Mouse (Mus musculus) 416B (cell line): ENCODE data around the gene Gm19402.
"Not testable (repeated sequence)": the region's sequence is repeated elsewhere in the genome, so short reads cannot be mapped to it uniquely, and the experiment has no call there.

ENCODE experiments used
- DNase-seq: peaks from one replicate; pipeline ENCODE4 v3.0.0; 2011; ENCODE audit warnings: low read depth

The Gm19402 gene

DNA sequence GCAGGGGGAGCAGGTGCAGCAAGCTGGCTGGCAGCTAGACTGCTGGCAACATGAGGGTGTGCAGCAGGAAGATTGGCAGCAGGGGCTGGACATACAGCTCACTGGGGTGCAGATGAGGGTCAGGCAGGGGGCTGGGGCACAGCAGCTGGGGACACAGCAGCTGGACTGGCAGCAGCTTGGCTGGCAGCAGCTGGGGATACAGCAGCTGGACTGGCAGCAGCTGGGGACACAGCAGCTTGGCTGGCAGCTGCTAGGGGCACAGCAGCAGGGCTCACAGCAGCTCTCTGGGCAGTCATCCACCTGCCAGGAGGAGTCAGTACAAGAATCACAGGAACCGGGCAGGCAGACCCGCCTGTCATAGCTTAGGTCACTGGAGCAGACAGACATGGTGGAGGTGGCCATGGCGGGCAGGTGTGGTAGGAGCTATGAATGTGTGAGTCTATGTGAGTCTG, at the start of gene Gm19402:
Gene Gm19402 (minus strand): TSS at position 402 of the 452 bp plus-strand sequence.
- not testable (repeated sequence) for DNase-seq

DNA sequence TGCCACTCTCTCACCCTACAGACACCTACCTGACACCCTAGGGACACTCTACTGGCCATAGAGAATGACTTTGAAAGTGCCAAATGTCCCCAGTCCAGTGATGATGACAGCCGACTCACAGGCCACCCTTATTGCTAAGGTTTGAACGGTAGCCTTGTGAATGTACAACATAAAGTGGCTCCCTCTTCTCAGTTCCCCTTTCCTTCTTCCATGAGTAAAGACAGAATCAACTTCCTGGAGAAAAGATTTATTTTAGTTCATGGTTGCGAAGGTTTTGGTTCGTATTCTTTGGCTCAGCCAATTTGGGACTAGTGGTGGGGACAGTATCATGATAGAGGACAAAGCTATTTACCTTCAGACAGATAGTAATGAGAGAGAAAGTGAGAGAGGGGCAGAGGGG, 48.4 kb upstream of the Gm19402 start:
- DNase-seq = no peak

DNA sequence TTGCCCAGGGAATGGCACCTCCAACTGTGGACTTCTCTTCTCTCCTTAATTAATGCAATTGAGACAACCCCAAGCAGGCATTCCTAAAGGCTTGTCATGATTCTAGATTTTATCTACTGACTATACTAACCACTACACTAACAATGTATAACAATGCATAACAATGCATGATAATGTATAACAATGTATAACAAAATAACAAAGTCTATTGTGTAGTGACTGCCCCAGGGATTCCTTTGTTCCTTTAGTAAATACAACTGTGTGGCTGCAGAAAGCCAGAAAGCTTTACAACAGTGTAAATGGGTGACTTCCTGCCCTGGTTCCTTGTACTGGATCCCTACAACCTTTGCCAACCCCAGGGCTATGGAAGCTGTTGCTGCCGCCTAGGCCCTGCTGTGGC, 45.4 kb upstream of the Gm19402 start:
- DNase-seq = no peak

DNA sequence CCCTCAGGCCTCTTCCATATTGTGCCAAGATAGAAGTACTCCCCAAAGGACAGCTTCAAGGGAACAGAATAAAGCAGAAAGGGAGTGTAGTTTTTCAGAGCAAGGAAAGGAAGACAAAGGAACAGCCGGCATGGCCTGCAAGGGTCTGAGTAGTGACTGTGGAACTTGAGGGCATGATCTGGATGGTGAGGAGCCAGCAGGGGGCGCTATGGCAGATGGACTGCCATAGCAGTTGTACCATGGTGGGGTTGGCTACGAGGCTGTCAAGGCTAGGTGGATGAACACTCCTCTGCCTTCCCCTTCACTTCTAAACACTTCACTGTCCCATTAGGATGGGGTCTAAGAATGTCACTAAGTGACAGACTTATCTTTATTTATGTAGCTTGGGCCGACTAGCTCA, 38.7 kb upstream of the Gm19402 start:
- DNase-seq = peak; percentile 35

DNA sequence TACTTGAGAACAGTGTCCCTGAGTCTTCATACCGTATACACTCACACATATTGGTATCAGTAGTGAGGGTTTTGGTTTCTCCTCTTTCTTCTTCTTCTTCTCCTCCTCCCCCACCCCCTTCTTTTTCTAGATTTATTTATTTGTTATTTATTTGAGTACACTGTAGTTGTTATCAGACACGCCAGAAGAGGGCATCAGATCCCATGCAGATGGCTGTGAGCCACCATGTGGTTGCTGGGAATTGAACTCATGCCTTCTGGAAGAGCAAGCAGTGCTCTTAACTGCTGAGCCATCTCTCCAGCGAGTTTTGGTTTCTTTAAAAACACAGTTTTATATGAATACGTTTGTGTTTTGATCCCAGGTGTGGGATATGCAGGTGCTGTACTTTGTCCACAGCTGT, 37.7 kb upstream of the Gm19402 start:
- peak; percentile 27 for DNase-seq

DNA sequence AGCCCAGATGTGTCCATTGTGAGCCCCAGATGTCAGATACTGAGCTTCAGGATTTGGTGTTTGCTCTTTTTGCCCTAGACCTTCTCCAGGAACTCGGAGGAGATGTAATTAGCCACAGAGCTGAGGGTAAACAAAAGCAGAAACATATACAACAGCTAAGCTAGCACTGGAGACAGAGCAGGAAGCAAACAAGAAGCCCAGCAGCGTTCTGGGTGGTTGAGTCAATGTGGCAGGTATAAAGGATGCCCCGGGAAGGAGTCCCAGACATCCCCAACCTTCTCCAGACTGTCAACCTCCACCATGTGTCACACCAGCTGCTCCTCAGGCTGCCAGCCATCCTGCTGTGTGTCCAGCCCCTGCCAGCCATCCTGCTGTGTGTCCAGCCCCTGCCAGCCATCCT, 35.6 kb upstream of the Gm19402 start, which contains the start of gene Gm10100:
Gene Gm10100 (plus strand): TSS at position 301 of the 400 bp plus-strand sequence.
- DNase-seq = no peak

DNA sequence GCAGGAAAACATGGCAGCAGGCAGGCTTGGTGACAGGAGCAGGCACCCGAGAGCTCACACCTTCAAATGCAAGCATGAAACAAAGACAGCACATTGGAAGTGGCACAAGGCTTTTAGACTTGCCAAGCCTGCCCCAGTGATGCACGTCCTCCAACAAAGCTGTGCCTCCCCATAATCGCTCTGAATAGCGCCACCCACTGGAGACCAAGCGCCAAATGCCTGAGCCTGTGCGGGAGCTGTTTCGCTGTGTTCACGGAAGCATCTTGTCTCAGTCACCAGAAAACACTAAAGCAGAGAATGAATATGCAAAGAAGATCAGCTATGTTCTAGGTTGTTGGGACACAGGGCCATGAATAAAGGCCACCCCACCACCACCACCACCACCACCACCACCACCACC, 34.3 kb upstream of the Gm19402 start:
- no peak for DNase-seq

DNA sequence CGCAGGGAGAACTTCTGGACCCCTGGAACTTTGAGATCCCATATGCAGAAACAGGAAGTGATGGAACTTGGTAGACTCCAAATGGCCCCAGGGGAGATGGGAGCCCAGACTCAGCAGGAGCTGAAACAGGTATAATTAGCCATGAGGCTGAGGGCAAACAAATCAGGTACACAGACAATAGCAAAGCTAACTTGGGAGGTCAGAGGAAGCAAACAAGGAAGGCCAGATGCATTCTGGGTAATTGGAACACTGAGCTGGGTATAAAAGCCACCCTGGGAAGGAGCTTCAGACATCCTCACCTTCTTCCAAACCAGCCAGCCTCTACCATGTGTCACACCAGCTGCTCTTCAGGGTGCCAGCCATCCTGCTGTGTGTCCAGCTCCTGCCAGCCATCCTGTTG, 29.7 kb upstream of the Gm19402 start, which contains the start of gene Krtap12-1:
Gene Krtap12-1 (plus strand): TSS at position 301 of the 400 bp plus-strand sequence.
- not testable (repeated sequence) for DNase-seq

DNA sequence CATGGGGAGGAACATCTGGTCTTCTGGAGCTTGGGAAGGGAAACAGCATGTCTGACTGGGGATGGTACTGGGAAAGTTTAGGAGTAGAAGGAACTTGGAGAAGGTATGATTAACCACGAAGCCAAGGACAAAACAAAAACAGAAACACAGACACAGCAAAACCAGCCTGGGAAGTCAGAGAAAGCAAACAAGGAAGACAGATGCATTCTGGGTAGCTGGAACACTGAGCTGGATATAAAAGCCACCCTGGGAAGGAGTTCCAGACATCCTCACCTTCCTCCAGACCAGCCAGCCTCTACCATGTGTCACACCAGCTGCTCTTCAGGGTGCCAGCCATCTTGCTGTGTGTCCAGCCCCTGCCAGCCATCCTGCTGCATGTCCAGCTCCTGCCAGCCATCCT, 24.9 kb upstream of the Gm19402 start, which contains the start of gene Gm10142:
Gene Gm10142 (plus strand): TSS at position 301 of the 400 bp plus-strand sequence.
- DNase-seq = no peak

DNA sequence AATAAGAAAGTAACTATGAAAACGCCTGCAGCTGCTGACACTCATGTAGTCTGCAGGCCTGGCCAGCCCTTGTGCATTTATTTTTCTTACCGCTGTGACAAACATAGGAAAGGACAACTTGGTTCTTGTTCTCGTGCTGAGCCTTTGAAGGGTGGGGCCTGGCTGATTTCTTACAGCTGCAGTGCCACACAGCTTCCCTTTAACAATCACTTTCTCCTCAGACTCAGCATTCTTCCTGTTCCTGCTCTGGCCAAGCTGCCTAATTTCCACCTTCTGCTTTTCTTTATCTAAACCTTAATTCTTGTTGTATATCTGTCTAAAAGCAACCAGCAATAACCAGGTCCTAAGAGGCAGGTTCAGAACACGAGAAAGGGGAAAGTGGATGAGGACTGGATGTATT, 23.2 kb upstream of the Gm19402 start:
- no peak for DNase-seq

DNA sequence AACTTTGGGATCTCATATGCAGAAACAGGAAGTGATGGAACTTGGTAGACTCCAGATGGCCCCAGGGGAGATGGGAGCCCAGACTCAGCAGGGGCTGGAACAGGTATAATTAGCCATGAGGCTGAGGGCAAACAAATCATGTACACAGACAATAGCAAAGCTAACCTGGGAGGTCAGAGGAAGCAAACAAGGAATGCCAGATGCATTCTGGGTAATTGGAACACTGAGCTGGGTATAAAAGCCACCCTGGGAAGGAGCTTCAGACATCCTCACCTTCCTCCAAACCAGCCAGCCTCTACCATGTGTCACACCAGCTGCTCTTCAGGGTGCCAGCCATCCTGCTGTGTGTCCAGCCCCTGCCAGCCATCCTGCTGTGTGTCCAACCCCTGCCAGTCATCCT, 20.6 kb upstream of the Gm19402 start, which contains the start of gene Gm10024:
Gene Gm10024 (plus strand): TSS at position 301 of the 400 bp plus-strand sequence.
- not testable (repeated sequence) for DNase-seq

DNA sequence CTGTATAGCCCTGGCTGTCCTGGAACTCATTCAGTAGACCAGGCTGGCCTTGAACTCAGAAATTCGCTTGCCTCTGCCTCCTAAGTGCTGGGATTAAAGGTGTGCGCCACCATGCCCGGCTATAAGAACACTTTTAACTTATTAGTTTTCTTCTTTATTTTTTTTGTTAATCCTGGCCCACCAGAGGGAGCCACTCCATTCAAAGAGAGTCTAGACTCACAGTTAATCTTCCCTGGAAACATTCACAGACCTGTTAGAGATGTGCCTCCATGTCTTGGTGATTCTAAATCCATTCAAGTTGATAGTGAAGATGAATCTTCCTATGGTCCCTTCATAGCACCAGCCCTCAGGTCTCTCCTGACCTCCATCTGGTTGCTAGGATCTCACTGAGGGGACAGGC, 19.3 kb upstream of the Gm19402 start:
- DNase-seq = peak; percentile 7

DNA sequence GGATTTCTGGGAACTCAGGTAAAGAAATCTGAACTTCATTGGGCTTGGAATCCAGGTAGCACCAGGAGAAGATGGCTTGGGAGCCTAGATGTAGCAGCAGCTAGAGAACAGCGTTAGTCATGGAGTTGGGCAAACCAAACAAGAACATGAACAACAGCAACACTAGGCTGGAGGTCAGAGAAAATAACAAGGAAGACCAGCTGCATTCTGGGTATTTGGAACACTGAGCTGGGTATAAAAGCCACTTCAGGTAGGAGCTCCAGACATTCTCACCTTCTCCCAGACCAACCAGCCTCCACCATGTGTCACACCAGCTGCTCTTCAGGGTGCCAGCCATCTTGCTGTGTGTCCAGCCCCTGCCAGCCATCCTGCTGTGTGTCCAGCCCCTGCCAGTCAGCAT, 15.8 kb upstream of the Gm19402 start, which contains the start of gene Gm10272:
Gene Gm10272 (plus strand): TSS at position 301 of the 400 bp plus-strand sequence.
- no peak for DNase-seq

DNA sequence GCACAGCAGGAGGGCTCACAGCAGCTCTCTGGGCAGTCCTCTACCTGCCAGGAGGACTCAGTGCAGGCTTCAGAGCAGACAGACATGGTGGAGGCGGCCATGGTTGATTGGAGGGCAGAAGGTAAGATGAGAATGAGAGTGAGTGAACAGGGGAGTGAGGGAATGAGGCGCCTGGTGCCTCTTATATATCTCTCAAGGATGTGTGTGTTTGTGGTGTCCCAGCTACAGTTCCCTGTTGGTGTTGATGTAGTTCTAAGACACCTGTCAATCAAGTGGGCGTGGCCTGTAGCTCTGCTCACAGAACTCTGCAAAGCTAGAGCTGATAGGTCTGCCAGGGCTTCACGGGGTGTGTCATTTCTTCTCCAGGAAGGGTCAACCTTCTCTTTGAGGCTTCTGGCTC, 6.6 kb upstream of the Gm19402 start, which contains the start of gene Gm9508:
Gene Gm9508 (minus strand): TSS at position 101 of the 400 bp plus-strand sequence.
- no peak for DNase-seq

DNA sequence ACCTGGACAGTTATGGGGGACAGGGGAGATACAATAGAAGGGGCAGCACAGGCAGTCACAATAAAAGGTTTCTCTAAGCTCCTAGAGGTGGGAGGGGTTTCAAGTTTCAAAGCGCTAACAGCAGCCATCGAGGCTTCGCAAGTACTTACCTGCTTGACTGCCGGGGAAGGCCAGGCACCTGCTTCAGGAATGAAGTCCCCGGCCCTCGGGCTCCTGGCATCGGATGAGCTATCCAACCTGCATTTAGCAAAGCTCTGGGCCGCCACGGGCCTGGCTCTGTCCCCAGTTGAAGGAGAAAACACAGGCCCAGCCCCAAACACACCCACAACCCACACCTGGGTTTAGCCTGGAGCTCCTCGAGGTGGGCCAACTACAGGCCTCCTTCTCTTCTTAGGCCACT, 3.5 kb downstream of the Gm19402 start:
- no peak for DNase-seq

DNA sequence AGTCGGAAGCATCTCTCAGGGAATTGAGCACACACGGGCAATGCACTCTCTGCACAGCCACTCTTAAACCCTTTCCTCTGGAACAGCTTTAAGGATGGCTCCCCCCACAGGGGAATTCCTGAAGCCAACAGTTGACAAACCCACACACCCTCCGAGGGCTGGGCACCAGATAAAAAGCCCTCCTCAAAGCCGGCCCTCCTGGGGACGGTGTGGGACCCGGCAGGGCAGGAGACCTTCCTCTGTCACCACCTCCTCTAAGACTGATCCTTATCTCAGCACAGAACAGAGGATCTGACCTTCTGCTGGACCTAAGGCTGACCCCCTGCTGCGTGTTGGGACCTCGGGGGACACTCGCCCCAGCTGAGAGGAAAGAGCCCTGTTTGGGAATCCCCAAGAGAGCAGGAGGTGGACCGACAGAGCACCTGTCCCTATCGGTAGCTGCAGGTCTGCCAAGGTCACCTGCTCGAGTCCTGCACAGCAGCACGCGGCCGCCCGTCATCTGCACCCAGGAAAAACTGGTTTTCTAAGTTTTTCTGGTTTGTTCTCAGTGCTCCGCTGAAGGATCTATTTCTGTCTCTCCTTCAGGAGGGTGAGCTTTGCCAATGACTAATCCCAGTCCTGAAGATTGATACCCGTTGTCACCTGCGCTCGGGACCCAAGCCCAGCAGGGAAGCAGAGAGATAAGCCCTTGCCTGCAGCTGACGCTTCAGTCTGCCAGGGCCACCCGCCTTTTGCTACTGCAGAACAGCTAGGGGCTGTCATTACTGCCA, 4.5 kb downstream of the Gm19402 start, which contains the start of gene Tspear:
Gene Tspear (plus strand): TSS at position 675 of the 770 bp plus-strand sequence.
- no peak for DNase-seq

DNA sequence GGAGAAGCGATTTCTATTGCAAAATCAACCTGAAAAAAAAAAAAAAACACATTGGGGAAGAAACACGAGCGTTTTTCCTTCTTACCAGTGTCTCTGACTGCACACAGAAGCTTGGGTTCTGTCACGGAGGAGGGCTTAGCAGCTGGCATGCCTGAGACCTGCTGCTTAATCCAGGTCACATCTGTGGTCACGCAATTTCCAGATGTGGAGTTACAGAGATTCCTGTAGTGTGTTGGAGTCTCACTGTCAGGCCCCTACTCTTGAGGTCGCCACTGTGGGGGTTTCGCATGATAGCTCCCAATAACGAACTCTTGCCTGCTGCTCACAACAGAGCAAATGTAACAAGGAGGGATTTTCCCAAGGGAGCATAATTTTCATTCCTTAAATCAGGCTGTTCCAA, 6.4 kb downstream of the Gm19402 start:
- DNase-seq = no peak

DNA sequence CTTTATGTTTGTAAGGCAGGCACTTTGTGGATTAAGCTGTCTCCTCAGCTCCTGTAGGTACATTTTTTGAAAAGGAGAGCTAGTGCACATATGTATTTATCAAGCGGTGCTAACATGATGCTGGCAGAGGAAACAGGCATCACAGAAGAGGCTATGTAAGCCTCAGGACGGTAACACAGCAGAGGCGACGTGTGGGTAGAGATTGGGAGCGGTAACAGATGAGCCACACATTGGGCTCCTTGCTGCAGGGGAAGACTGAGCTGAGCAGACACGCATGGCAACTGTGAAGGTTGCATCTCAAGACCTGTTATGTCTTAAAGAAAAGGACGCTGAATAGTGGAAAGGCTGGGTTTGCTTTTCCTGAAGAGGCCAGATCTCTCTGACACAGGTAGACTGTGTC, 7.6 kb downstream of the Gm19402 start:
- no peak for DNase-seq

DNA sequence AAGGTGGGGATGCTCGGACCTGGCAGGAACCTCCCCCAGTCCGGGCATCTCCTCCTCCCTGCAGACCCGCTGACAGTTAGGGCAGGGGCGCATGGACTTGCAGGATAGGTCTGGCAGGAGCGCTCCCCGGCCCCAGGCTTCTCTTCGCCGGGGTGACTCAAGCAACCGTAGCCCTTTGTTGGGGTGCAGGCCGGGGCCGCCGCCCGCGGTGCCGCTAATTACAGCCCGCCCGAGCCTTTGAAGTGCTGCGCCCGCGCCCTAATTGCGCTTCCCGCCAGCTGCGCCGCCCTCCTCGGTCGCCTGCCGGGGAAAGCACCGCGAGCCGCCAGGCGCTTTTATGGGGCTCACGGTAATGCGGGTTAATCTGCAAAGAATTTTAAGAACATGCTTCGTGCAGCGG, 13.0 kb downstream of the Gm19402 start:
- DNase-seq = no peak

DNA sequence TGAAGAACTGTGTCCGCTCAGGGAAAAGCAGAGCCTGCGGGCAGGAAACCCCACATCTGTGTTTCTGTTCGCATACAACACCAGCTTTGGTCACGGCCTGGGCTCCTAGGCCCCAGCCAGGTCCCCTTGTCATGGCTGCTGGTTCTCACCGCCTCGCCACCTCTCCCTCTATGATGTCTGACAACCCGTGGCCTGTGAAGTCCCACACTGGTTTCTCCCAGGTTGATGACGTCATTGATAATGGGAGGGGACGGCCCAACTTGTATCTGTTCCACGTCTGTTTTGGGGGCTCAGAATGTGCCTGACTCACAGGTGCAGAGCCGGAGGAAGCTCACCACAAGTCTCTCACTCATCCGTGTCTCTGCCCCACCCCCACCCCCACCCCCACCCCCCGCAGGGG, 16.8 kb downstream of the Gm19402 start:
- DNase-seq = no peak

DNA sequence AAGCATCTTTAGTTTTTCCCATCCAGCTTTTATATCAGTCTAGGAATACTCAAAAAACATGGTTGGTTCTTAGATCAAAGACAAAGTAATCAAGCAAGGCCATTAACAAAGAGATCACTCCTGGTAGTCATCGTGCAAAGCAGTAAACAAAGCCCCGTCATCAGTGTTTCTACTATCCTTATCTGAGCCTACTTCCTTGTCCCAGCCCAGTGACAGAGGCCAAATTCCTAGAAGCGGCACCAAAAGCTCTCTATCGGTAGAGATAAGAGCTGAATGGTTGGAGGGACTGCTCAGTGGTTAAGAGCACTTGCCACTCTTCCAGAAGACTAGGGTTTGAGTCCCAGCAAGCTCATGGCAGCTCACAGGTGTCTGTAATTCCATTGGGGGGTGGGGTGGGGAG, 19.0 kb downstream of the Gm19402 start:
- no peak for DNase-seq

DNA sequence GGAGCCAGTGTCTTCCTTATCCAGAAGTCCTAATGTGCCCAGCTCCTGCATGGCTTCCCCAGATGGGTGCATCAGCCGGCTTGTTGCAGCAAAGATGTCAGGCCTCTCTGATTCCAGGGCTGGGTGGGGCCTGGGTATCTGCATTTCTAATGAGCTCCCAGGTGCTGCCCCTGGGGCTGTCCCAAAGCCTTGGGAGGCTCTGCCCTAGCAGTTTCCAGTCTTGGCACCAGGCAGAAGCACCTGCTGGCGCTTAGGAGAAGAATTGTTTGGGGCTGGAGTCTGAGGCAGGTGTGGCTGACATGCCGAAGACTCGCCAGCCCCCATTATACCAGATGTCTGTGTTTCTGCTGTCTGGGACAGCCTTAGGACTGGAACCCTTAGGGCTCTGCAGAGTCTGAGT, 19.8 kb downstream of the Gm19402 start:
- no peak for DNase-seq

DNA sequence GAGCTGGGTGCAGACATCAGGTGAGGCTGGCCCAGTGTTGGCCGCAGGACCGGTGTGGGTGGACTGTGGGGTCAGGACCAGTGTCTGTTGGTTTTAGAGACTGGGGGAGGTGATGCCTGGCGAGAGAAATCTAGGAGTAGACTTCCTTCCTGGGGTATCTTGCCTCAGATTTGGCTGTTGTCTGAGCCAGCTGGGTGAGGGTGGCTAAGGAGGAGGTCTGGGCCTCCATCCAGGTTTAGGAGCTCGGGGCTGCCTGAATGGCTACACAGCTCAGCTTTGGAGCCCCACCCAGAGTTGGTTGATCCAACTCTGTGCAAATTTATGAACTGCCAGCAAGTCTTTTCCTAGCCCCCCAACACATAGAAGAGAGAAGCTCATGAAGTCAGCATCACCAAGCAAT, 23.2 kb downstream of the Gm19402 start:
- no peak for DNase-seq
